Mouse (Mus musculus) liver, embryonic 15.5 days (tissue): Measurements from ENCODE around the gene Rom1. TPM values are rescaled to one million over a fixed set of nuclear protein-coding genes. Genes with fewer than 3 reads are reported as not detected.

Source experiments
- ATAC-seq: fragments of 200-750 bp; cut with Nextera tagmentation; 2 replicates; pipeline ENCODE4 v1.8.0; 2017; ENCODE audit warnings: moderate number of reproducible peaks, mild to moderate bottlenecking, moderate library complexity; ENCODE audit not compliant: insufficient read depth
- H3K27ac ChIP-seq: fragments of 300-500 bp; sonication (generic); replicated peaks from 2 replicates; pipeline ENCODE4 v1.5.1; 2015; ENCODE audit warnings: mild to moderate bottlenecking, inconsistent platforms
- H3K27me3 ChIP-seq: fragments of 300-500 bp; sonication (generic); 2 replicates; pipeline ENCODE4 v1.6.1; 2015; ENCODE audit warnings: mild to moderate bottlenecking, inconsistent platforms
- H3K36me3 ChIP-seq: fragments of 300-500 bp; sonication (generic); replicated peaks from 2 replicates; pipeline ENCODE4 v1.6.1; 2015; ENCODE audit warnings: moderate library complexity, mild to moderate bottlenecking, inconsistent platforms
- H3K4me1 ChIP-seq: fragments of 300-500 bp; sonication (generic); replicated peaks from 2 replicates; pipeline ENCODE4 v1.6.1; 2015; ENCODE audit warnings: inconsistent platforms
- H3K4me2 ChIP-seq: fragments of 300-500 bp; sonication (generic); 2 replicates; pipeline ENCODE4 v1.6.1; 2015; ENCODE audit warnings: moderate library complexity, mild to moderate bottlenecking, inconsistent platforms
- H3K4me3 ChIP-seq: fragments of 300-500 bp; sonication (generic); replicated peaks from 2 replicates; pipeline ENCODE4 v1.5.1; 2015; ENCODE audit warnings: mild to moderate bottlenecking, inconsistent platforms
- H3K9ac ChIP-seq: fragments of 300-500 bp; sonication (generic); 2 replicates; pipeline ENCODE4 v1.6.1; 2015; ENCODE audit warnings: moderate library complexity, mild to moderate bottlenecking, inconsistent platforms
- H3K9me3 ChIP-seq: fragments of 300-500 bp; sonication (generic); replicated peaks from 2 replicates; pipeline ENCODE4 v1.6.1; 2016; ENCODE audit warnings: inconsistent platforms
- WGBS: fragments of 180-500 bp; shearing (Covaris S2); methylation state at CpG from one replicate; pipeline ENCODE4 v1.1.7; 2015; ENCODE audit warnings: mixed read lengths; ENCODE audit not compliant: insufficient replicate concordance; 5-methylcytosine and 5-hydroxymethylcytosine counted together
- polyA plus RNA-seq: library from polyadenylated mRNA; unstranded; fragments of >200 nt; fragmentation: Nextera tagmentation; extraction: Ambion mirVana; gene quantifications from 2 replicates; pipeline ENCODE4 v1.2.1, GENCODE M21; 2015

Rom1 gene
- polyA plus RNA-seq, 1 experiment from 2014 or later, result 2.8 TPM

DNA sequence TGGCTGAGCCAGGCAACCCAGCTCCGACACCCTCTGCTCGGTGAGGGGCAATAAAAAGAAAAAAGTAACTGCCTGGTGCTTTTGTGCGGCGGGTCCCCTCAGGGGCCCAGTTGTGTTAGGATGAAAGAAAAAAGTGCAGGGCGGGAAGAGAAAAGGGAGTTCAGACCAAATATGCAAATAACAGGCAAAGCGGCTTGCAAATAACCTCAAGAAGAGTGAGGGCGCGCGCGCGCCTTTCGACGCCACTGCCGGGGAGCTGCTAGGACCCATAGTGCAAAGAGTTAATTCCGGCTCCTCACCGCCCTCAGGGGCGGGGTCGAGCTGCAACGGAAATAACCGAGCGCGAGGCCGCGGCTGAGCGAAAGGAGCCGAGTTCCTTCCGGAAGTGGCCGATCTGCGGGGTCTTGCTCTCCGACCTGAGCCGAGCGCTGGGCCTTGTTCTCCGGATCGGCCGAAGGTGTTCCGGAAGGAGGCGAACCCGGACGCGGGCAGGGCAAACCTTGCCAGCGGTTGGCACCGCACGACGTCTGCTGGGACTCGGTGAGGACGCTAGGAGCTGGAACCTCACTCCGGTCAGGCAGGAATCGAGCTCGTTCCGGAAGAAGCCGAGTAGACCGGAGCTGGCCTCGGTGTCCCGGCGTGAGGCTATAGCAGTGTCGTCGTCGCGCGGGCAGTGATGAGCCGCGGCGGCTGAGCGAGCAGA, 12.5 kb upstream of the Rom1 start, which contains the start of gene Mta2:
Gene Mta2 (plus strand): TSS at position 361 of the 703 bp plus-strand sequence.
- peak within 1 kb of the TSS; percentile 85 for H3K4me2 ChIP-seq
- peak within 1 kb of the TSS; percentile 97 for H3K9ac ChIP-seq
- no peaks in the 10 kb centered on the region for H3K9me3 ChIP-seq
- ATAC-seq, result peak; percentile 90
- peaks cover 63% of the 10 kb centered on the region for H3K36me3 ChIP-seq
- peak within 1 kb of the TSS; percentile 81 for H3K4me3 ChIP-seq
- H3K27me3 ChIP-seq, result no peaks in the 10 kb centered on the region
- WGBS, result under 1% methylated on average over 64 of the region's 64 CpGs
- peaks cover 66% of the 10 kb centered on the region for H3K4me1 ChIP-seq
- peak within 1 kb of the TSS; percentile 97 for H3K27ac ChIP-seq

DNA sequence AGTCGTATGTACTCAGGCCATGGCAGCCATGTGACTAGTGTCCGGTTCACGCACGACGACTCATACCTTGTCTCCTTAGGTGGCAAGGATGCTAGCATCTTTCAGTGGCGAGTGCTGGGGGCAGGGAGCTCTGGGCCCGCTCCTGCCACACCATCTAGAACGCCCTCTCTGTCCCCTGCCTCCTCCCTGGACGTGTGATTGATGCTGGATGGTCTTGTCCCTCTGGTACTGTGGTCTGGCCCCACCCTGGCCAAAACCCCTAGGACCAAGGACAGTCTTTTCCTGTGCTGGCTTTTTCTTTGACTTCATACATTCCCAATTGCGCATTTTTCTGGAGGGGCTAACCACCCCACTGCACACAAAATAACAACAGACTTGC, 12.0 kb upstream of the Rom1 start:
- no peaks in the 10 kb centered on the region for H3K9me3 ChIP-seq
- H3K9ac ChIP-seq, result peak overlapping the region; percentile 97
- peak overlapping the region; percentile 81 for H3K4me3 ChIP-seq
- peaks cover 61% of the 10 kb centered on the region for H3K36me3 ChIP-seq
- no peak for ATAC-seq
- no peaks in the 10 kb centered on the region for H3K27me3 ChIP-seq
- peaks cover 61% of the 10 kb centered on the region for H3K4me1 ChIP-seq
- 49% methylated on average over 10 of the region's 10 CpGs for WGBS
- H3K27ac ChIP-seq, result peak overlapping the region; percentile 97
- peak overlapping the region; percentile 85 for H3K4me2 ChIP-seq

DNA sequence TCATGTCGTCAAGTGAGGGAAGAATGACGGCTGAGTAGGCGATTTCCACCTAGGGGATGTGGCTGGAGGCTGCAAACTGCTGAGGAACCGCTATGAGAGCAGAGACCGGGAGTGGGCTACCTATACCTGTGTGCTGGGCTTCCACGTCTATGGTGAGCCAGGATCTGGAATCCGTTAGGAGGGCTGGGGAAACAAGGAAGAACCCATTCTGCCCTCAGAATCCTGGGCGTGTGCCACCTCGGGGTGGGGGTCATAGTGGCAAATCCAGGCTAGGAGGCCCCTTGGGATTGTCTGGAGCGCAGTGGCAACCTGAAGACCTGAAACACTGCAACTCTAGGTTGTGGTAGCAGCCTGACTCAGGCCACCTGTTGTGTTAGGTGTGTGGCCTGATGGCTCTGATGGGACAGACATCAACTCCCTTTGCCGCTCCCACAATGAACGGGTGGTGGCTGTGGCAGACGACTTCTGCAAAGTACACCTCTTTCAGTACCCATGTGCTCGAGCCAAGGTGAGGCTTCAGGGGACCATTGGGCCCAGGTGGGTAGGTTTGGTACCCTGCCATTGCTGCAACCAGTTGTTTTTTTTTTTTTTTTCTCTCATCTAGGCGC, 11.5 kb upstream of the Rom1 start:
- H3K4me1 ChIP-seq, result peaks cover 56% of the 10 kb centered on the region
- H3K9ac ChIP-seq, result peak overlapping the region; percentile 97; the same call in 1 of the 2 replicates
- no peaks in the 10 kb centered on the region for H3K27me3 ChIP-seq
- H3K9me3 ChIP-seq, result no peaks in the 10 kb centered on the region
- 0 out of 2 replicates have a peak overlapping the region, but pooled peaks have one; percentile 97 for H3K27ac ChIP-seq
- peaks cover 61% of the 10 kb centered on the region for H3K36me3 ChIP-seq
- peak overlapping the region; percentile 81; the same call in 1 of the 2 replicates for H3K4me3 ChIP-seq
- peak overlapping the region; percentile 85 for H3K4me2 ChIP-seq
- WGBS, result 73% methylated on average over 15 of the region's 15 CpGs
- ATAC-seq, result no peak

DNA sequence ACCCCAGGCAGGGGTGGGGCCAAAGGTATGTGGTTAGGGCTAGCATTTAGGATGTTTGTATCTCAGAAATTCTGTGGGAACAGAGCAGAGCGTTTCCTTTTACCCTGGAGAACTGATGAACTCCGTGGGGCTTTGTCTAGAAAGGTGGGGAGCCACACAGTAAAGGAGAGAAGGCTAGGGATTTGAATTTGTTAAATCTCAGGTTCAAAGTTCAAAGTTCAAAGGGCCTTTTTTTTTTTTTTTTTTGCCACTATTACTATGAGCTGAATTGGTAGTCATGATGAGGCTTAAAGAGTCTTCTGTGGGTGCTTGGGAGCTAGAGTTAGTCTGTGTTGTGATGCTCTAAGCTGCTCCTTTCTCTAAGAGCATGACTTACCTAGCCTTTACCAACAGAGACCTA, 7.6 kb upstream of the Rom1 start:
- no peaks in the 10 kb centered on the region for H3K27me3 ChIP-seq
- no peak overlapping the region for H3K9ac ChIP-seq
- H3K27ac ChIP-seq, result no peak overlapping the region
- peaks cover 68% of the 10 kb centered on the region for H3K36me3 ChIP-seq
- ATAC-seq, result no peak
- no peak overlapping the region for H3K4me2 ChIP-seq
- H3K4me1 ChIP-seq, result peaks cover 25% of the 10 kb centered on the region
- no peak overlapping the region for H3K4me3 ChIP-seq
- no peaks in the 10 kb centered on the region for H3K9me3 ChIP-seq
- WGBS, result 74% methylated on average over 2 of the region's 2 CpGs

DNA sequence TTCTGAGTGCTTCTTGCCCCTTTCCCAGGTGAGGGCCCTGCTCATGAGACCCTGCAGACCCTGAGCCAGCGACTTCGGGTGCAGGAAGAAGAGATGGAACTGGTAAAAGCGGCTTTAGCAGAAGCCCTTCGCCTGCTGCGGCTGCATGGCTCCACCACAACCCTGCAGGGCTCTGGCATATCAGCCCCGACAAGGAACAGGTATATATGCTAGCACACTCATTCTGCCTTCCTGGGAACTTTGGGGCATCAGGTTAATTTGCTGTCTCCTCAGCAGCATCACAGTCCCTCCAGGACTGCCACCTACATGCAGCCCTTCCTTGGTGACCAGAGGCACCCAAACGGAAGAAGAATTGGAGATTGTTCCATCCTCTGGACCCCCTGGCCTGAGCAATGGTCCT, 1.6 kb upstream of the Rom1 start:
- no peak for ATAC-seq
- Histone ChIP-seq H3K9ac (peak overlapping the region; percentile 86; the same call in 1 of the 2 replicates), H3K27me3 (no peaks in the 10 kb centered on the region), H3K36me3 (peaks cover 58% of the 10 kb centered on the region), H3K9me3 (no peaks in the 10 kb centered on the region), H3K4me1 (peaks cover 57% of the 10 kb centered on the region), H3K27ac (peak overlapping the region; percentile 92; the same call in 1 of the 2 replicates), H3K4me3 (peak overlapping the region; percentile 89), H3K4me2 (peak overlapping the region; percentile 99)
- WGBS, result 68% methylated on average over 7 of the region's 7 CpGs

DNA sequence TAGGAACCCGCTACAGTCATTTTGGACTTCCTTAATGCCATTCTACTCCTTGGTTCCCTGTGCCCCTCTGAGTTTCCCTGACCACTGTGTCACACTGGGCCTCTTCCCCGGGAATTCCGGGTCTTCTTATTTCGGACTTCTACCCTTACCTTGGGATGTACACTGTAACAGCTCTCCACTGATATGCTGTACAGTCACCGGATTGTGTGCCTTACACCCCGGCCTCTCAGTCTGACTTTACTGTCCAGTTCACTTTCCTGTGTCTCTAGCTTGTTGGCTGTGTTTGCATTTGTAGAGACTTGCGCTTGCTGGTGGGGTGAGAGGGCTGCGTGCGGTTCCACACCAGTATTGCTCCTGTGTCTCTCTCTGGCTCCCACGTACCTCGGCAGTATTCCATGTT, 961 bp upstream of the Rom1 start:
- H3K9me3 ChIP-seq, result no peaks in the 10 kb centered on the region
- peaks cover 58% of the 10 kb centered on the region for H3K4me1 ChIP-seq
- H3K9ac ChIP-seq, result peak overlapping the region; percentile 86
- no peak for ATAC-seq
- H3K36me3 ChIP-seq, result peaks cover 58% of the 10 kb centered on the region
- no peaks in the 10 kb centered on the region for H3K27me3 ChIP-seq
- H3K4me2 ChIP-seq, result peak overlapping the region; percentile 99
- peak overlapping the region; percentile 92 for H3K27ac ChIP-seq
- WGBS, result 8% methylated on average over 11 of the region's 11 CpGs
- peak overlapping the region; percentile 89 for H3K4me3 ChIP-seq

DNA sequence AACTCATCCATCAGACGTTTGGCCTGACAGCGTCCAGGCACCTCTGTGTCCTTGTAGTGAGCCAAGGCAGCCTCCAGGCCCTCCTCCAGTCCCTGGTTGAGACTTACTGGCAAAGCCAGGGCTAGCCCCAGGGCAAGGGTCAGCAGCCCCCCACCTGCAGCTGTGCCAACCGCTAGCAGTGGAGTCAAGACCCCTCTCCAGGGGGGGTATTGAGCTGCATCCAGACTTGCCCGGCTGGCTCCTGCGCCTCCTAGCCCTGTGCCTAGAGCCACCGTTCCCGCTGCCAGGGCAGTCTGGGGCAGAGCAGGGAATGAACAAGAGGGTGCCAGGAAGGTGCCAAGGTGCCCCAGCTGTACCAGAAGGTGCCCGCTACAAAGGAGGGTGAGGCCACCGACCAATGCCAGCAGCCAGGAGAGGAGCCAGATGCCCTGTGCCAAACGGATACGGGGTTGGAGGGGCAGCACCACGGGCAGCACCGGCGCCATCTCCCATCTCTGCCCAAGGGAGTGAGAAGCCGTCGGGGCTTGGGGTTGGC, 400 bp downstream of the Rom1 start:
- peak overlapping the region; percentile 92 for H3K27ac ChIP-seq
- H3K27me3 ChIP-seq, result no peaks in the 10 kb centered on the region
- no peaks in the 10 kb centered on the region for H3K9me3 ChIP-seq
- peak overlapping the region; percentile 86 for H3K9ac ChIP-seq
- ATAC-seq, result peak; percentile 6
- H3K4me2 ChIP-seq, result peak overlapping the region; percentile 99
- H3K4me1 ChIP-seq, result peaks cover 64% of the 10 kb centered on the region
- peak overlapping the region; percentile 89 for H3K4me3 ChIP-seq
- 32% methylated on average over 16 of the region's 16 CpGs for WGBS
- H3K36me3 ChIP-seq, result peaks cover 52% of the 10 kb centered on the region

DNA sequence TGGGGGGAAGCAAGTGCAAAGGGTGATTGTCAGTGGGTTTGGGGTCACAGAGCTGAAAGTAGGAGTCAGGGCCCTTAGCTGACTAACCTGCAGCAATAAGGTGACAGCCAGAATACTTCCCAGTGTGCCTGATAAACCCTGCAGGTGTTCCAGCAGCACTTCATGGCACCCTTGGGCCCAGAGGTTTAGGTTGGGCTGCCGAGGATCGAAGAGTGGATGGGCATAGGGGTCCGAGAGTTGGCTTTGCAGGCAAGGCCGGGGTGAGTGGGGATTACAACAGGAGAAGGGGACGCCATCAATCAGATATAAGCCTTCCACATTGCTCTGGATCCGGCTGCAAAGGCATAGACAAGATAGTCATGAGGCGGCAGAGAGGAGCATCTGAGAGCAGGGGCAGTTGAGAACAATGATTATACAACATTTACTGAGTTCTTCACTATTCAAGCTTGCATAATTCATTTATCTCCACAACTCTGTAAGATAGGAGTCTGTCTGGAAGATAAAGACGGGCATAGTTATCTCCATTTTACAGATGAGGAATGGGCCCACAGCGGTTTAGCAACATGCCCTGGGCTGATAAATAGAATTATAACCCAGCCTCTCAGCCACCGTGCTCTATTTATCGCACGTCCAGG, 1.1 kb downstream of the Rom1 start:
- H3K9me3 ChIP-seq, result no peaks in the 10 kb centered on the region
- H3K27me3 ChIP-seq, result no peaks in the 10 kb centered on the region
- peak; percentile 44 for ATAC-seq
- H3K36me3 ChIP-seq, result peaks cover 49% of the 10 kb centered on the region
- H3K9ac ChIP-seq, result no peak overlapping the region
- peak overlapping the region; percentile 92 for H3K27ac ChIP-seq
- H3K4me3 ChIP-seq, result peak overlapping the region; percentile 89
- H3K4me1 ChIP-seq, result peaks cover 71% of the 10 kb centered on the region
- 28% methylated on average over 12 of the region's 12 CpGs for WGBS
- peak overlapping the region; percentile 99 for H3K4me2 ChIP-seq

DNA sequence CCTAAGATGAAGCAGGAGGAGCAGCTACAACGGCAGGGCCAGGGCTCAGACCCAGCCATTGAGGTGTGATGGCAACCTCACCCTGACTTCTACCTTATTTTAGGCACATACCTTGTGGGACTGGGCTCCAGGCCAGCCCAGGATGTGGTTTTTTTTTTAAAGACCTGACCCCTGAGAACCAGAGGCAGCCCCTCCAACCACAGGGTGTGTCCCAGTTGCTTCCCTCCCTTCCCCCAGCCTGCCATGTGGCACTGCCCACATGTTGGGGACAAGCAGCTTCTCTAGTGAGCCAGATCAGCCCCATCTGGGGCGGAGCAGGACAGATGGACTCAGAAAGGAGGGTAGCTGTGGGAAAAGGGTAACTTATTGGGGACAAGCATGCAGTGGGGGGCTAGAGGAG, 2.4 kb downstream of the Rom1 start:
- no peaks in the 10 kb centered on the region for H3K9me3 ChIP-seq
- peaks cover 82% of the 10 kb centered on the region for H3K4me1 ChIP-seq
- 39% methylated on average over 2 of the region's 2 CpGs for WGBS
- H3K4me2 ChIP-seq, result peak overlapping the region; percentile 1; the same call in 1 of the 2 replicates
- H3K36me3 ChIP-seq, result peaks cover 46% of the 10 kb centered on the region
- no peak for ATAC-seq
- no peaks in the 10 kb centered on the region for H3K27me3 ChIP-seq
- H3K4me3 ChIP-seq, result no peak overlapping the region
- peak overlapping the region; percentile 92; the same call in 1 of the 2 replicates for H3K27ac ChIP-seq
- no peak overlapping the region for H3K9ac ChIP-seq

DNA sequence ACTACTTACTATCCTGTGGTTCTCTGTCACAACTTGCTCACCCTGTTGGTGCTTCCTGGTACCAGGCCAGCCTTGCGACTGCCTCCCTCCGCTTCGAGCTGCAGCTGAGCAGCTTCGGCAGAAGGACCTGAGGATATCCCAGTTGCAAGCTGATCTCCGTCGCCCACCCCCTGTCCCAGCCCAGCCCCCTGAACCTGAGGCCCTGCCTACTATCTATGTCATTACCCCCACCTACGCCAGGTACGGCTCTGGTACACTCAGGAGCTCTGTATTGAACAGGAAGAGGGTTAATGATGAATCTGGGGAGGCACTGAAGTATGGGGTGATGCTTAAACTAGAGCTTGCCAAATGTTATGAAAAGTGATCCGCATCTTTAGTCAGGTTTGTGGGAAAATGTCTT, 7.4 kb downstream of the Rom1 start:
- Histone ChIP-seq H3K36me3 (peaks cover 33% of the 10 kb centered on the region), H3K9me3 (no peaks in the 10 kb centered on the region), H3K4me3 (peak overlapping the region; percentile 90), H3K4me2 (peak overlapping the region; percentile 88), H3K4me1 (peaks cover 54% of the 10 kb centered on the region), H3K27ac (peak overlapping the region; percentile 96), H3K9ac (peak overlapping the region; percentile 85), H3K27me3 (no peaks in the 10 kb centered on the region)
- WGBS, result 82% methylated on average over 9 of the region's 9 CpGs
- no peak for ATAC-seq

DNA sequence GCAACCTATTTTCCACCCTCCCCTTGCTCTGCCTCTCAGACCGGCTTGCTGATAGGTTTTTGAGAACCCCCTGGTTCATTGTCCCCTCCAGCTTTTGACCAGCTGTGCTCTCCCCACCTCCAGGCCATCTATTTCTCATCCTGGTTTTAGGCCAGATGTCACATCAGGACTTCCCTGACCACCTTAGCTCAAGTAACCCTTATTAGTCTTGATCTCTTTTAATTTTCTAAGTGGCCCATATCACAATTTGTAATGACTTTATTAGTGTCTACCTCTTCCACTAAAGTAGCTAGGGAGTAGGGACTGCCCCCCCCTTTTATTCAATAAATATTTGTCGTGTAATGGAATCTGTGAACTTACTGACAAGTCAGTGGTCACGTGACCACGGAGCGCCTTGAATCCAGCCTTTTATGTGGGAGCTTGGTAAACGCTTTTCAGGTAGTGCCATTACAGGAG, 8.3 kb downstream of the Rom1 start:
- no peaks in the 10 kb centered on the region for H3K9me3 ChIP-seq
- H3K4me3 ChIP-seq, result peak overlapping the region; percentile 90
- H3K4me2 ChIP-seq, result peak overlapping the region; percentile 88
- H3K9ac ChIP-seq, result peak overlapping the region; percentile 85
- H3K4me1 ChIP-seq, result peaks cover 45% of the 10 kb centered on the region
- peak overlapping the region; percentile 96 for H3K27ac ChIP-seq
- H3K27me3 ChIP-seq, result no peaks in the 10 kb centered on the region
- ATAC-seq, result peak; percentile 19
- peaks cover 33% of the 10 kb centered on the region for H3K36me3 ChIP-seq
- whole genome bisulfite sequencing, result 2% methylated on average over 6 of the region's 6 CpGs
